In the genomic region with DNA sequence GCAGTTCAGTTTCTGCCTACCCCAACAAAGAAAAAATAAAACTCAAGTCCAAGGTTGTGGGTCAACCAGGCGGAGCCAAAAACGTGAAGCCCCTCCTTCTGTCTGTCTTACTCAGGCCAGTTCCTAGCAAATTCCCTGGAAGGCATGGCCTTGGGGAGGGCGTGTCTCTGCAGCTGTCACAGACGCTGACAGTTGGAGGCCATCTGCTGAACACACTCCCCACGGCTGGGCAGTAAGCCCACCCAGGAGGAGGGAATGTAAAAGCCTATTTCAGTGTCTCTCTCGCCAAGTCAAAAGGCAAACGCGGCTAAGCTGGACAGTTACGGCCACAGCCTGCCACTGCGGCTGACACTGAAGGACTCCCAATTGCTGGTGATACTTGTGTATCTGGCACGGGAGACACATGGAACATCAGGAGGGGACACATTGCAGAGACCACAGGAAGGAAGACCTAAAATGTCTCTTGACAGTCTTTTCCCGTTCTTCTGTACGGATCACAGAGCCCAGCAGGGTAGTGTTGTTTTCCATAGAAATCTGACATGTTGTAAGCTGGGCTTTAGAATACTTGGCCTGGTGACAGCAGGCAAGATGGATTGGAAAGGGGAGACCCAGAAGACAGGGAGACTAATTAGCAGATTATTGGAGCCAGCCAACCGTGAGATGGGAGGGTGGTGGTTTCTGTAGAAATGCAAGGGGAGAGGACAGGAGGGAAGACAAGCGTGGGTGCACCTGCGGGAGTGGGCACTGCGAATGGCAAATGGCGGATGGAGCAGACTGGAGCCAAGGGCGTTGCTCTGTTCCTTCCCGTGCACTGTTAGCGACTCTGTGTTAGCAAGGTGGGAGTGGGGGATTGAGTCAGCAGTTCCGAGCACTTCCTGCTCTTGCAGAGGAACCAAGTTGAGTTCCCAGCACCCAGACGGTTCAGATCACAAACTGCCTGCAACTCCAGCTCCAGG, we compare ENCODE assay signal across 8 mouse cellular contexts.
DNase-seq lines count a peak whose midpoint lies in the region; ATAC-seq and TF ChIP-seq lines count a peak whose summit lies in the region.

No protein-coding gene starts in this region.

- no peaks in the 10 kb centered on the region for H3K36me3 ChIP-seq in stomach, postnatal 0 days (ENCODE audit: control insufficient read depth, insufficient read depth, low read length)

- no peaks in the 10 kb centered on the region for H3K9me3 ChIP-seq in stomach, postnatal 0 days (ENCODE audit: control insufficient read depth, low read length)

- TF ChIP-seq EP300 in stomach, postnatal 0 days (optimal IDR thresholded peaks at IDR 0.05), result no peak

- H3K4me2 ChIP-seq in stomach, postnatal 0 days (replicated peaks; ENCODE audit: low read depth), result no peak overlapping the region

- no peaks in the 10 kb centered on the region for H3K27me3 ChIP-seq in stomach, postnatal 0 days (ENCODE audit: control insufficient read depth, insufficient read depth, low read length)

- peak; percentile 4 for DNase-seq in kidney, postnatal 10 days
- no peak for DNase-seq in kidney, postnatal 14 days
- DNase-seq in adrenal gland, adult 8-10 months, result peak; percentile 42
- DNase-seq in embryo, embryonic 9.5 days (ENCODE audit: extremely low spot score), result peak; percentile 8
- peak; percentile 29 to 33 for DNase-seq in layer of hippocampus, postnatal 36 days
- DNase-seq in stomach, postnatal 0 days (ENCODE audit: low spot score), result no peak
- no peak for DNase-seq in left cerebral cortex, adult 18-20 months (ENCODE audit: low spot score in 2 of 2)

- ATAC-seq in stomach, postnatal 0 days (ENCODE audit: low FRiP score, low TSS enrichment), result 0 out of 2 replicates have a peak, but pooled peaks have one; percentile 59
- ATAC-seq in monocyte, adult 5-6 weeks (replicated peaks; ENCODE audit: insufficient number of reproducible peaks, low FRiP score, low TSS enrichment, poor library complexity, severe bottlenecking), result no peak

- H3K27ac ChIP-seq in stomach, postnatal 0 days (replicated peaks), result no peak overlapping the region

- no peaks in the 10 kb centered on the region for H3K4me1 ChIP-seq in stomach, postnatal 0 days (replicated peaks; ENCODE audit: control insufficient read depth, insufficient read depth)

- H3K9ac ChIP-seq in stomach, postnatal 0 days (ENCODE audit: low read length), result no peak overlapping the region

- no peak overlapping the region for H3K4me3 ChIP-seq in stomach, postnatal 0 days (ENCODE audit: low read depth, low read length)

- TF ChIP-seq CTCF in stomach, postnatal 0 days (IDR thresholded peaks at IDR 0.05; ENCODE audit: low read depth), result no peak

- WGBS in stomach, postnatal 0 days, result 64% methylated on average over 23 of the region's 23 CpGs

Comparison
In these comparisons a context has a peak if more than half of its experiments do, and no peak if none do; other contexts are left out.
1. DNase-seq: peak in kidney, postnatal 10 days (single experiment), adrenal gland, adult 8-10 months (single experiment), embryo, embryonic 9.5 days (single experiment) and layer of hippocampus, postnatal 36 days (2 of 2); none in kidney, postnatal 14 days (single experiment), stomach, postnatal 0 days (single experiment) and left cerebral cortex, adult 18-20 months (0 of 2).